Mouse (Mus musculus) heart, adult 9 months (tissue): Measurements from ENCODE around the gene Plcb3.
A peak's percentile ranks its signal among the peaks of the same experiment; 100 is the strongest.
"Not testable (repeated sequence)": the region's sequence is repeated elsewhere in the genome, so short reads cannot be mapped to it uniquely, and the experiment has no call there.

Source experiments
- DNase-seq, 2 experiments: peaks; one replicate each; pipeline ENCODE4 v3.0.0; 2022; ENCODE audit warnings: low spot score in 2 of 2

The Plcb3 gene

DNA sequence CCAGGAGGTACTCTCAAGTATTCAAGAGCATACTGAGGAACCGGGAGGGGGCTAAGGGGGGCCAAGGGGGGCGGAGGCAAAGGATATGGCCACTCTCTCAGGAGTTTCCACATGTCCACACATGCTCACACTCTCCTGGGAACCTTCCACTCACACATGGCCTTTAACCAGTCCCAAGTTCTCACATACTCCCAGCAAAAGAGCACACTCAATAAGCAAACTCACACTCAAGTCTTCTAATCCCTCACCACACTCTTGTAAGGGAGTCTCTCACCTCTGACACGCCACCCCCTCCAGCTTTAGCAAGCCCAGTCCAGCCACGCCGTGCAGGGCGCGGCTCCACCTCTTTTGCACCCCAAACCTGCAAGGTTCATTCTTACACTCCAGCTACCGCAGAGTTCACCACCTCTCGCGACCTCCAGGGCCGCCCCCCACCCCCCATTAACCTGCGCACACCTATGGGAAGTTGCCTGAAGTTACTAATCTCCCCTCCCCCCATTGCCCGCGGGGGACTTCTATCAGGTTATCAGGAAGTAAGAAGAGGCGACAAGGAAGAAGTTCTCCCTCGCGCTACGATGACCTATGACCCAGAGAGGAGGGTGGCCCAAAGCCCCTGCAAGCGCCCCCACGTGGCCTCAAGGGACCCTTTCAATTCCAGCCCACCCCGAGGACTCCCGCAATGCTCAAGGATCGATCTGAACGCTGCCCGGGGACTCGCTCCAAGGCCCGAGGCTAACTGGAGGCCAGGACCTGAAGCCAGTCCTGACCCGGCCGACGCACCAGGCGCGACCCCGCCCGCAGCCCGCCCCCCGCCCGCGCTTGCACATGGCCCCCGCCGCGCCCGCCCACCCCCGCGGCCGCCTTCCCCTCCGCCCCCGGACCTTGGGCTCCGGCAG lies 55.3 kb downstream of the Plcb3 start:
- DNase-seq, result peak; percentile 54 to 67

DNA sequence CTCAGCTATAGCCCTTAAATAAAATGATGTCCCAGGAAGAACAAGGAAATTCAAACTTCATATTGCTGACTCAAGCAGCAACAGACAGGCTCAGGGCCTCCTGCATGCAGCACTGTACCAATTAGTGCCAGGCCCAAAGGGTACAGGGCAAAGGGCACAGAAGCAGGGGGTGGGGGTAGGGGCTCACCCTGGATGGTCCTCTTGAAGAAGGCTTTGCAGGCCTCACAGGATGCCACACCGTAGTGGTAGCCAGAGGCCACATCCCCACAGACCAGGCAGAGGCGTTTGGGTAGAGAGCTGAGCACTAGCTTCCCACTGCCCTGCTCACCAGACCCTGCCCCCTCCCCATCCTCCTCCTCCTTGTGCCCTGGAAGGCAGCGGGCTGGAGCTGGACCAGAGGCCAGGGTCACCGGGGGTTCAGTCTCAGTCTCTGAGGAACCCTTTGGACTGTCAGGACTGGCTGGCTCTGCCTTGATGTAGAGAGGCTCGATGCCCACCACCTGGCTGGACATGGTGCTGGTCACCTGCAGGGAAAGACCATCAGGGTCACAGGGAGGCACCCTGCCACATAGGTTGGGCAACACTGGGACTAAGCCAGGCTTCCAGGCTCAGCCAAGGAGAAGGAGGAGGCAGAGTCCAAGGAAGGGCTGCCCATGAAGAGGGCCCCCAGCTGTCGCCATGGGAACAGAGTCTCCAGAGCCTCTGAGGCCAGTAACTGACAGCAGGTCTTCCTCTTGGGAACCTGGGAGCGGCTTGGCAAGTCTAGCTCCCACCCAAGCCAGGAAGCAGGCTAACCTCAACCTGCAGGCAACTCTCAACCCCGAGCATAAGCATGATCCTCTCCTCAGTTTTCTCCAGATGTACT lies 56.2 kb downstream of the Plcb3 start:
- DNase-seq, result peak in 1 of 2 experiments; percentile 60

DNA sequence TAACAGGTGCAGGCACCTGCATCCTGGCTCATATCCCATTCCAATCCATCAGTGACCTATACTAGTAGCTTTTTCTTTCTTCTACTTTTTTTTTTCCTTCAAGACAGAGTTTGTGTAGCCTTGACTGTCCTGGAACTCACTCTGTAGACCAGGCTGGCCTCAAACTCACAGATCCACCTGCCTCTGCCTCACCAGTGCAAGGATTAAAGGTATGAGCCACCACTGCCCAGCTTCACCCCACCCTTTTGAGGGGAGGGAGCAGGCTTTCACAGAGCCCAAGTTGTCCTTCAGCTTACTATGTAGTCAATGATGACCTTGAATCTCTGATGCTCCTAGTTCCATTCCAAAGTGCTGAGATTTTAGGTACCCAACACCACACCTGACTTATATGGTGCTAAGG lies 56.8 kb downstream of the Plcb3 start:
- DNase-seq, result no peak

DNA sequence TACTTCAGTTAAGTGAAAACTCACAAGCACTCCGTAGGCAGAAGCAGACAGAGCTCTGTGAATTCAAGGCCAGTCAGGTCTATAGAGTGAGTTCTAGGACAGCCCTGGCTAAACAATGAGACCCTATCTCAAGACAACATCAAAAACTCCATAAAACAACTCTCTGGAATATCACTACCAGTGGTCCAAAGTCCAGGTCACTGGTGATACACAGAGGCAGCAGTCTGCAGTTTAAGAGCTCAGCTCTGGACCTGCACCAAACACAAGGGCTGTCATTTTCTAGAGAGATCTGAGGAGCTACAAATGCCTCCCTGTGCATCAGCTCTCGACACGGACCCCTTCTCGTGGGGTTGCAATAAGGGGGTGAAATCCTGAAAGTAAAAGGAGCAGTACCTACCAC lies 57.9 kb downstream of the Plcb3 start:
- DNase-seq, result no peak

DNA sequence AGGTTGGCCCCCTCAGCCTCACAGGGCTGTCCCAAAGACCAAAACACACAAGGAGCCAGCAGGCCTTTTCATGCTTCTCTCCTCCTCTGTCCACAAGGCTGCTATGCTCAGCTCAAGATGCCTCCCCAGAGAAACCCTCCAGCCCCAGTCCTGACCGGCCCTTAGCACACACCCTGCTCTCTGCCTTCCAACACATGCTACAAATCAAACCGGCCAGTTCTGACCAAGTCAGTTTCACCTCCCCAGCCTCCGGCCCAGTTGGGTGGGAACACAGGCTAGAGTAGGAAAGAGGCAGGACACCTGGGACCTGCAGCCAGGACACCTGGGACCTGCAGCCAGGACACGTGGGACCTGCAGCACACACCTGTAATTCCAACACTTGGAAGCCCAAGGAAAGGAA lies 59.8 kb downstream of the Plcb3 start:
- no peak for DNase-seq

DNA sequence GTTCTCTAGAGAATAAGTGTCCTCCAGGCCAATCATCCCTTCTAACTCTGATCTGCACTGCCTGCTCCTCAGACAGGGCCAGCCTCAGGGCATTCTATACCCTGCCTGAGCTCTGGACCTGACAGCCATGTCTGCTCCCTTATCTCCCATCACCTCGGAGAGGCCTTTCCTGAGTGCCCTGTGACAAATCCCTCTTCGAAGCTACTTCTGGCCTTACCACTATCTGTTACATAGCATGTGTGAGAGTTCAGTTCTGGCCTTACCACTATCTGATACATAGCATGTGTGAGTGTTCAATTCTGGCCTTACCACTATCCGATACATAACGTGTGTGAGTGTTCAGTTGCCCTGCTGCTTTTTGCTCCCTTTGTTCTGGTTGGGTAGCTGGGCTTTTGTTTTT lies 61.0 kb downstream of the Plcb3 start:
- no peak for DNase-seq

DNA sequence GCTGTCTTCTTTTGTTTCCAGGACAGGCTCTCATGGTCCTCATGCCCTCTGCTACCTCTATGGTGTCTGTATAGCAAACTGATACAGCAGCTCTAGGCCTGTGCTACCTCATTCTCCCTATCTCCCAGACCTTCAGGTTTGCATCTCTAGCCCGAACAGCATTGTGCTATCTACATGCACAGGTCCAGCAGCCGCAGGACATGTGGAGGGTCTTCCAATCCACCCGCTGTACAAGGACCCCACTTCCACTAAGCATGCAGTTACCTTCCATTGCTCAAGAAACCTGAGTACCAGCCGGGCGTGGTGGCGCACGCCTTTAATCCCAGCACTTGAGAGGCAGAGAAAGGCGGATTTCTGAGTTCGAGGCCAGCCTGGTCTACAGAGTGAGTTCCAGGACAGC lies 61.7 kb downstream of the Plcb3 start:
- DNase-seq, result no peak

DNA sequence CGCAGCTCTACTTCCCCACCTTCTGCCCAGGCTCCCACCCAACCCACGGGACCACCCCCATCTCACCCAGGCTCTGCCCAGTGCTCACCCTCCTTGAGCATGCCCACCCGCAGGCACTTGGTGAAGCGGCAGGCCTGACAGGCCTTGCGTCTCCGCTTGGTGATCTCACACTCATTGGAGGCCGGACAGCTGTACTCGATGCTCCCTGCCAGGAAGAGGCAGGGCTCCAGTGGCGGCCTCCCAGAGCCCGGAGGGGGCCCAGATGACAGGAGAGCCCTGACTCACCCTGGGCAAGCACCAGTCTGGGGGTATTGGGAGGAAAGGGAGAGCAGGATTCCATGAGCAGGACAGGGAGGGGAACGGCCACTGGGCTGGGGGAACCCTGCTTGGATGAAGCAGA lies 62.3 kb downstream of the Plcb3 start:
- no peak for DNase-seq

DNA sequence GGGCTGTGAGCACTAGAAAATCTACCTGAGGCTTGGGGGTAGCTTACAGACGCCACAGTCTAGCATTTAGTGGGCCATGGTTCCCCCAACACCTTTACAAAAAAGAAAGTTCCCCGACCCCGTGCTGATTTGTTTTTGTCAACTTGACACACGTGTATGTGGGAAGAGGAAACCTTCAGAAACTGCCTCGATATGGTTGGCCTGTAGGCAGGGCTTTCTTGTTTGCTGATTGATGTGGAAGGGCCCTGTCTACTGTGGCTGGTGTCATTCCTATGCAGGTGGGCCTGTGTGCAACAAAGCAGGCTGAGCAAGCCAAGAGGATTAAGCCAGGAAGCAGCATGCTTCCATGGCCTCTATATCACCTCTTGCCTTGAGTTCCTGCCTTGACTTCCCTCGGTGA lies 63.2 kb downstream of the Plcb3 start:
- no peak for DNase-seq

DNA sequence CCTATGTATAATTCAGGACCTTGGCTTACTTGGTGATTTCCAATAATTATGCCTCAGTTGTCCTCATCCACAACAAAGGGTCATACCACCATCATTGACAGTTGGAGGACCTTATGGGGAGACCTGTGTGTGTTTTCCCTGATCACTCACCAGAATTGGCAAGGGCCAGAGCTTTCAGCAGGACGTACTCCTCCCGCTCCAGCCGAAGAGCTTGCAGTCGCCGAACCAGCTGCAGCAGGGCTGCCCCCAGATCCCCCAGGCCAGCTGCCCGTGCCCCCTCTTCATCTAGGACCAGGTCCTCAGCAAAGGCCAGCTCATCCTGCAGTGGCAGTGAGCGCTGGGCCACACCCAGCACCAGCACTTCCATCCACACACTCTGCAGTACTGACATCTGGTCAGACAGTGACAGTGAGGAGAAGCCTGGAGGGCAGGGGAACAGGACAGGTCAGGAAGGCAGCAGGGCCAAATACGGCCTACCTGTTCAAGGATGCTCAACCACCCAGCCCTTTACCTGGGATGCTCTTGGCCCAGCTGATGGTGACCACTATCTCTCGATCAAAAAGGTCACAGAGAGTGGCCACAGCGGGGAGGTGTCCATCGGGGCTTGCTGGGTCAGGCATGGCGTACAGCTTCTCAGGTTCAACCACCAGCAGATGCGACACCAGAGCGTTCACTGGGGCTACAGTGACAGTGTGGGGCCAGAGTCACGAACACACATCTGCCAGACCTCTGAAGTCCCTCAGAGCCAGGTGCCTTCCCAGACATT lies 63.9 kb downstream of the Plcb3 start:
- no peak for DNase-seq

DNA sequence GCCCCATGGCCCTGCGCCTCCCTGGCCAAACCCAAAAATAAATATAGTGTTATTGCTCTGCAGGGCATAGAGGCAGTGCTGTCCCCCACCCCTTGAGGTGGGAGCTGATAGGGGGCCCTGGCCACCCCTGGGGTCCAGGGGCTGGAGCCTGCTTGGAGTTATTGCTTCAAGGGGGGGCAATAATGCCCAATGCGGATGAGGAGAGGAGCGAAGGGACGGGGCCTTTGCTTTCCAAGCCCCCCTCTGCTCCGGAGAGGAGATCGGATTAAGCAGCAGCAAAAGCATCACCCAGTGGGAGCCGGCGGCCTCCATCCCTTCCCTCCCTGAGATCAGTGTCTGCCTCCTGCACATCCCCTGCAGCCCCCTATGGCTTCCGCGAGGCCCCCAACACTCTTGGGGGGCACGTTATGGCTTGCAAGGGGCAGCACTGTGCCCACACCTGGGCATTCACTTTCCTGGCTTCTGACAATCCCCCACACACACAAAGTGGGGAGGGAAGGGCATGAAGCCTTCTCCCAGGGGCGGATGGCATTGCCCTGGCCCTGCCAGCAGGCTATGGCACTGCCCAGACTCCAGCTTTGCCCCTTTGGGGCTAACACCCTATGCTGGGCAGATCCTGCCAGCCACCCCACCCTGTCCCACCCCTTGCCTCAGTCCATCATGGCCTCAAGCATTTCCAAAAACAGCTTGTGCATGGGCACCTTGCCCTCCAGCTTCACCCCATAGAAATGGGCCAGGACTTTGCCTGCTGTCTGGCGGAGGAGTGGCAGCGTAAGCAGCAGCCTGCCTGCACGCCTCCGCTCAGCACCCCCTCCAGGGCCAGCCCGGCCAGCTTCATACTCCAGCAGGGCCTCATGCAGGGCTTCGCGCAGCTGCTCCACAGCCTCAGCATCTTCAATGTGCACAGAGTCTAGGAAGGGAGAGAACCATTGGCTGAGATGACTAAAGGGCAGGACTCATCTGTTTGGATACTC lies 64.9 kb downstream of the Plcb3 start:
- no peak for DNase-seq

DNA sequence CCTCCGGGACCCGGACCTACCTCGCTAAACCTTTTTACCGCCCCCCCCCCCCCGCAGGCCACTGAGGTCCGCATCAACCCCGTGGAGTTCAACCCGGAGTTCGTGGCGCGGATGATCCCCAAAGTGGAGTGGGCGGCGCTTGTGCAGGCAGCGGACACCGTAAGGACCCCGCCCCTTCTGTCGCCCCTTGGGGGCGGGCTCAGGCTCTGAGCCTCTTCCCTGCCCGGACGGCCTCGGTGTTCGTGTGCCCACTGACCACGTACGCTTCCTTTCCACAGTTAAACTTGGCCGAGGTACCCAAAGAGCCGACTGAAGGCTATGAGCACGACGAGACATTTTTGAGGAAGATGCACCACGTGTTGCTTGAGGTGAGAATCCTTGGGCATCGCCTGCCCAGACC lies 66.0 kb downstream of the Plcb3 start:
- DNase-seq, result not testable (repeated sequence)

DNA sequence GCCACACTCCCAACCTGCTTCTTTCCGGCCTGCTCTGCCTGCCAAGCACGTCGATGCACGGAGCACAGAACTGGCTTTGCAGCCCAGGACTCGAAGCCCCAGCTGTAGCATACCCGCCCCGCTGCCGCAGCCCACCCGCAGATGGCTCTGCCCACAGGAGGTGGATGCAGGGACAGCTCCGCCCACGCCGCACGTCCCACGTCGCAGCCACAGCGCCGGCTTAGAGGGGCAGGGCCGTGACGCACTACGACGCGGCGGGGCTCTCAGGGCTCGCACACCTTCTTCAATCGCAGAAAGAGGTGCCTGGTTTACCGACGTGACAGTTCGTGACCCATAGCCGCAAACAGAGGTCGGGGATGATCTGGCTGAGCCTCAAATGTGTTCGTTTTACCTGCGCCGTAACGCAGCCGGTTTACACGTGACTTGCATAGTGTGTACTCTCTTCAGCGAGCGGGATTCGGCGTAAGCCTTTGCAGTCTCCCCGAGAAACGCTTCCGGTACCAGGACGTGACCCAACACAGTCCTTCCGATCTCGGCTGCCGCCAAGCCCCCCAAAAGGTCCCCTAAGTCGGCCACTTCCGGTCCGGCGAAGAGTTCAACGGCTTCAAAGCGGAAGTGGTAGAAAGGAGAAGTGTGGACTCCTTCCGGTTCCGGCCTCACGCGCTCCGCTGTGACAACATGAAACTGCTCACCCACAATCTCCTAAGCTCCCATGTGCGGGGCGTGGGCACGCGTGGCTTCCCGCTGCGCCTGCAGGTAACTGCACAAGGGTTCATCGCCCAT lies 66.6 kb downstream of the Plcb3 start, which contains the start of the genes Trmt112 and Prdx5:
Gene Trmt112, plus strand, starts transcription at position 192 of the 783 bp plus-strand sequence.
Gene Prdx5, minus strand, starts transcription at position 600 of the 783 bp plus-strand sequence.
- DNase-seq, result peak; percentile 89 to 92

DNA sequence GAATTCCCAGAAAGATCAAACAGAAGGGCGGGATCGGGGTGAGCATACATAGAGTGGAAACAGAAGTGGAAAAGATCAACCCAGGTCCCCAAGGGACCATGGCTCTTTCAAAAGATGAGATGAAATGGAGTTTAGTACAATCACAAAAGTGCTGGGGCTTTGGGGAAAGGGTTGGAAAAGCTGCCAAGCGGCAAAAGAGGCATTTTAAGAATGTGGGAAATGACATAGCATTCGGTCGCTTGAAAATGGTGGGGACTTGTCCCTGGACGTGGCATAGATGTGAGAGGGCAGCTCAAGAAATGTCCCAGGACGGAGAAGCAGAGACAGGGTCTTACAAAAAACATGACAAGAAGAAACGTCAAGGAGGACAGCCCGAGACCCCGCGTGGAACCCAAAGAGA lies 67.2 kb downstream of the Plcb3 start:
- DNase-seq, result no peak

DNA sequence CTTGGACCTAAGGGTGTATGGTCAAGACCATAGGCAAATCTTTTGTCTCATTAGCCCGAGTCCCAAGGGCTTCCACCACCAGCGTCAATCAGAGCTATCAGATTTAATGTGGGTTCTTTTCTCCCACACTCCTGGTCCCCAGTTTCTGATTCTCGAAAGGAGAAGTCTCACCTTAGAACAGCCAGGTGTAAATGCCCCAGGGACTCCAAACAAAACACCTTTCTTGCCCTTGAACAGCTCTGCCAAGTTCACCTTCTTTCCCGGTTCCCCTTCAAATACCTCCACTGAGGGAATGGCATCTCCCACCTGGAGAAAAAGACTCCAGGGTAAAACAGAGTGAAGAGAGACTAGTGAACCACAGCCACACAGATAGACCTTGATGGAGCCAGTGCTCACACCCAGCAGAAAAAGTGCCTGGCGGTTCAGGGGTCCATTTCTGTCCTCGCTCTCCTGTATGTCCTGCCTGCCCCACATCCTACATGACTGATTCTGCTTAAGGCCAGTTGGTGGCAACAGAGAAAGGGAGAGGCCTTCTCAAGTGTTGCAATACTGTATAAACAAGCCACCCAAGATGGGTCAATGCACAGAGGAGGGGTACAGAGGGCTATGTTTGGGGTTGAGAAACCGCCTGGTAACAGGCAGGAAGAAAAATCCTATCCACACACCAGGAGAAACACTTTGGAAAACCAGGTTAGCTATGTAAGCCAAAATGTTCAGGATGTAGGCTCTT lies 68.3 kb downstream of the Plcb3 start:
- no peak for DNase-seq

DNA sequence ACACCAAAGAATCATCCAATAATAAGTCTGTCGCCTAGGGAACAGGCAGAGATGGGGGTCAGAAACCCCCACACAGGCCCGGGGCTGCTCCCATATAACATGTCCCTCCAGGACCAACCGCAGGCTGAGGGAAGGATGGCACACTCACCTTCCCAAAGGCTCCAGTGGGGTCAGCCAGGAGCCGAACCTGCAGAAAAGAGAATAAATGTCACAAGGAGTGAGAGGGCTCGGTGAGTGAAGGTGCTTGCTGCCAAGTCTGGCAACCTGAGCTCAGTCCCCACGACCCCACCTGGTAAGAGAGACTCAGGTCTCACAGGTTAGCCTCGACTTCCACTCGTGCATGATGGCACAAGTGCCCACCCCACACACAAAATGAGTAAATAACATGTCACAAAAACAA lies 69.2 kb downstream of the Plcb3 start:
- DNase-seq, result no peak

DNA sequence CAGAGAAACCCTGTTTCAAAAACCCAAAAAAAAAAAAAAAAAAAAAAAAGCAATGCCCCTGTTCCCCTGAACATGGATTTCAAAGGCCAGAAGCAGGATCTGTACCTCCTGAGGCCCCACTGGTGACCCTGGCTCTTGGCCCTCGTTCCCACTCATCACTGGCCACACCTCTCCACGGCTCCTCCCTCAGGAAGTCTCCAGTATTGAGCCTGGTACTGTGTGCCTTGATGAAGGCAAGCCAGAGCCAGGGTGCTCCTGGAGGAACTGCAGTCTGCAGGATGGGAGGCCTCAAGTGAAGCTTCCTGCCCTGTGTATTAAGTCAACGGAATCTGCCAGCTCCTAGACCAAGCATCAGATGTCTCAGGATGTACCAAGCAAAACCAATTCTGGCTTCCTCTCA lies 70.1 kb downstream of the Plcb3 start:
- no peak for DNase-seq

DNA sequence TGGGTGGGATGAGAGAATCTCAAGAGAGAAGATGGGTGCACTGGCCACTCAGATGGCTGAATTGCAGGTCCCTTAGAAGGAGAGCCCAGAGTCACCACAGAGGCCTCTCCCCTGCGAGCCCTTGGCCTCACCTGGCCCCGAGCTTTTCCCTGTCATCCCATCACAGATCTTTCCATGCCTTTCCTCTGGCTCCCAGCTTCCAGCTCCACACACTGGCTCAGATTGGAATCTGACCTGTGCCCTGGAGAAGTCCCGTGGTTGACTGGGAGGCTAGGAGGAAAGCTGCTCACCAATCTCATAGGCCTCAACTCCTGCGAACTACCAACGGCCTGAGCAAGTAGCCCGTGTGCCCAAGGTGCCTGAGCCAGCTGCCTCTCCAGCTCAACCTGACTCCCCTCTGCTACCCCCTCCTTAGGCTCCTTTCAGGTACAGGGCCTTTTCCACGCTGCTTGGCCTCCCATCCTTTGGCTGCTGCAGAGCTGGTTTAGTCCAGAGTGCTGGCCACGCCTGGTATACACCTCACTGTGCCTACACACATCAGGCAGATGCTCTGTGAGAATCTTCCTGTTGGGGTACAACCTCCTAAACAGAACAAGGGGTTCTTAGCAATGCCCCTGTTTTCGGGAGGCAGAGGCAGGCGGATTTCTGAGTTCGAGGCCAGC lies 70.6 kb downstream of the Plcb3 start:
- DNase-seq, result no peak

DNA sequence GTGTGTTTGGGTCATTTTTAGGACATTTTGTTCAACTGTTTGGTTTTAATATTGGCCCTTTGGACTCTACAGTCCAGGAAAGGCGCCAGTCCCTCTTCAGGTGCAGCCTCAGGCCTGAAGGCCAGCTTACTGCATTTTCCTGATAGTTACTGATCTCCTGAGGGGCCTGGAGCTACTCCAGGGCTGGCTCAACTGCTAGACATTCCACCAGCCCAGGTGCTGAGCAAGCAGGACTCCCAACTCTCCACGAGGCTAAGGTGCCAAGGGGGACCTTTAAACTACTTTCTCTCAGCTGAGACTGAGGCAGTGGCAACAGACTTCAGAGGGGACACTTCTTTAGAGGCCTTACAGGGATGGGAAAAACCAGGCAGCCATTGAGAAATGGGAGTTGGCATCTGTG lies 71.4 kb downstream of the Plcb3 start:
- no peak for DNase-seq
